Mouse (Mus musculus): ENCODE measurements around the gene Rex1bd.

Rex1bd gene

DNA sequence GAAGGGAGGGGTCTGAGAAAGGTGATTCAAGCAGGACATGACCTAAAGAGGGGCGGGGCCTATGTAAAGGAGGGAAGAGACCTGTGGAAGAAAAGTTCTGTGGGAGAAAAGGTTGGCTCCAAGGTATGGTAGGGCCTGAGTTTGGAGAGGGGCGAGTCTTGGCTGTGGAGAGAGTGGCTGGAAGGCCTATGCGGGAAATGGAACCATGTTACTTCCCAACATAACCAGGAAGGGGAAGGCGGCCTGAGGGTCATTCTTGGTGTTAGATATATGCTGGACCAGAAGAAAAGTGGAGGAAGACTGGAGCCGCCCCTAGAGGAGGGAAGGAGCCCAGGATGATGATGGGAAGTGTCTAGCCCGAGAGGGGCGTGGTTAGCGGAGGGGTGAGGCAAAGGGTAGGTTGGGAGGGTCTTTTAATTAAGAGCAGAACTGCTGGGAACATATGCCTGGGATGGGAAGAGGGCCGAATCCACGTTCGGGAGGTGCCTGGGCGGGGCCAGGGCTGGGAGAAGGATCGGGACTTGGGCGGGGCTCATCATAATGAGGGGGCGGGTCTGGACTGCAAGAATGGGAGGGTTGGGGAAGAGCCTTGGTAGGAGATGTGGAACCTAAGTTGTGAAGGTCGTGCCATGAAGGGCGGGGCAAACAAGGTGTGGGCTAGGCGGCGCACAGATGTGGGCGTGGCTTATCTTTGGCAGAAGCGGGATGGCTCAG lies 29.1 kb downstream of the Rex1bd start:
- no peak for DNase-seq (ENCODE audit: low spot score in 2 of 2)

GRCm38 (mm10) chr8:70476333-70477268 lies 30.0 kb downstream of the Rex1bd start, which contains the start of gene Klhl26:
Gene Klhl26, minus strand, starts transcription at chr8:70476968.
- DNase-seq (ENCODE audit: low spot score in 2 of 2), result peak; percentile 87 to 90

GRCm38 (mm10) chr8:70471856-70472255 lies 34.7 kb downstream of the Rex1bd start:
- no peak for DNase-seq (ENCODE audit: low spot score in 2 of 2)

GRCm38 (mm10) chr8:70469938-70470337 lies 36.6 kb downstream of the Rex1bd start:
- DNase-seq (ENCODE audit: low spot score in 2 of 2), result no peak

- DNase-seq (ENCODE audit: low spot score in 2 of 2), result no peak
Observed at GRCm38 (mm10) chr8:70469295-70469916, 37.1 kb downstream of the Rex1bd start.

DNA sequence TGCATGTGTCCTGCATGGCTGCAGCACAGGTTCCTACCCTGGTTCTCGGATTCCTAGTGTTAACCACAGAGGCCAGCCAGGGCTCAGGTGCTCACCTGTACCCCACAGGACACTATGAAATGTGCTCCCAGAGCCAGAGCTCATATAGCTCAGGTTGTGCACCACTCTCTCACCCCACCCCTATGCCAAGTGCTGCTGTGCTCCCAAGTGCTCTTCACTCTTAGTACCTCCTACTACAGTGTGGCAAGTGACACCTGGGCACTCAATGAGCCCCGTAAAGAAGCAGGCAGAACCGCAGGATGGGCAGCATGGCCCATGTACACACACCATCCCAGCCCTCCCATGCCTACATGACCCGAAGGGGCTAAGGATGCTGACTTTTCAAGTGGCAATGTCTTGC lies 37.8 kb downstream of the Rex1bd start:
- DNase-seq (ENCODE audit: low spot score in 2 of 2), result no peak

DNA sequence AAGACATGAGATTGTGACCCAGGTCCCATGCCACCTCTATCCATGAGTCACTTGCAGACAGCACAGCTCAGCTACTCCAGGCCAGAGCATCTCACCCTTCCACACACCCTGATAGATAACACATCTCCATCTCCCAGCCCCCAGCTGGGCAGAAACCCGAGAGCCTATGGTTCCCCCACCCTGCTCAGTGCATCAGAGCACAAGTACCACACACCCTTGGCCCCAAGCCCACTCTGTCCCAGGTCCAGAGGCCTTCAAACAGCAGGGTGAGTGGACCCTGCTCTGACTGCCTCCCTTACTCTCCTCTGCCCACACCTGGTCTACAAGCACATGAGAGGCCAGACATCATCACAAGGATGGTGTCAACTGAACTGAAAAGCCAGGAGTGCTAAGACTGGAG lies 38.6 kb downstream of the Rex1bd start:
- DNase-seq (ENCODE audit: low spot score in 2 of 2), result no peak

GRCm38 (mm10) chr8:70467229-70467725 lies 39.3 kb downstream of the Rex1bd start:
- DNase-seq (ENCODE audit: low spot score in 2 of 2), result no peak

GRCm38 (mm10) chr8:70466771-70467170 lies 39.8 kb downstream of the Rex1bd start:
- no peak for DNase-seq (ENCODE audit: low spot score in 2 of 2)

DNA sequence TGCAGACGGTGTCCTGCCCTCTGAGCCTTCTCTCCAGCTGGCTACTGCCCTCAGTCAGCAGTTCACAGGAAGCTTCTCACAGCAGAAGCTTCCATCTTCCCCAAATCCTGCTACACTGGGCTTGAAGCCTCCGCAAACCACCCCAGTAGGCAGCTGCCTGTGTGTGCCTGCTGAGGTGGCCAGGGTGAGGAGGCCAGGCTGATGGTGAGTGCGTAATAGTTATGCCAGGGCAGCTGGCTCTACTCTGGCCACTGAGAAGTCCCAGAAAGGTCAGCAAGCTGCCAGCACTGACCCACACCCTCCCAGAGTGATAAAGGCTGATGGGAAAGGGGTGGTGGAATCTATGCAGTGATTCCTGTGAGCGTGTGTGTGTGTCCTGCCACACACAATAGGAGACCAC lies 40.2 kb downstream of the Rex1bd start:
- DNase-seq (ENCODE audit: low spot score in 2 of 2), result no peak

GRCm38 (mm10) chr8:70465701-70466100 lies 40.9 kb downstream of the Rex1bd start:
- no peak for DNase-seq (ENCODE audit: low spot score in 2 of 2)

GRCm38 (mm10) chr8:70464162-70464561 lies 42.4 kb downstream of the Rex1bd start:
- DNase-seq (ENCODE audit: low spot score in 2 of 2), result no peak

DNA sequence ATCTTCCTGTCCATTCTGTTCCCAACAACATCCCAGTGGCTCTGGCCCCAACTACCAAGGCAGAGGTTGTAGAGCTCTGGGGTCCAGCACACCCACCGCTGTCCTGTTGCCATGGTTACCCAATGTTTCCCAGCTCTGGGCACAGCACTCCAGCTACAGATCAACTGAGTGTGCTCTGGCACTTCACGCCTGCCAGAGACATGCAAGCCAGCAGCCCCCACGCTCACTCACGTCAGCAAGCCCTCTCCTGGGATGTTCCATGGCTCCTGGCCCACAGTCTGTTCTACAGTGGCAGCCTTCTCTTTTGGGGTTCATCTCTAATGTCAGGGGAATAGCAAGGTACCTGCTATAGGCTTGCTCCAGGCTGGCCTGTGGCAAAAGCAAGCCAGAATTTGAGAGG lies 43.2 kb downstream of the Rex1bd start:
- peak; percentile 71 to 78 for DNase-seq (ENCODE audit: low spot score in 2 of 2)

DNA sequence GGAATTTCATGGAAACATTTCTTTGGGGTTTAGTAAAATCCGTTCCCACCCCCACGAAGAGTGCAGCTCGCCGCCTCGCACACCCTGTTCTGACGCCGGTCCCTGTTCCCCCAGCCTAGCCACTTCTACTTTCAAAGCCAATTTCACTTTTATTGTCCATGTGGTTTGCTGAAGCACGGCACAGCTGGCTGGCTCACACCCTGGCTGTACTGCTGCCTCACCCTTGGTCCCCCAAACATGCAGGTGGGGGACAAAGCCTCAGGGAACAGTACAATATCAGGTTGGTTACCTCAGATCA lies 44.1 kb downstream of the Rex1bd start:
- peak in 1 of 2 experiments; percentile 44 for DNase-seq (ENCODE audit: low spot score in 2 of 2)

DNA sequence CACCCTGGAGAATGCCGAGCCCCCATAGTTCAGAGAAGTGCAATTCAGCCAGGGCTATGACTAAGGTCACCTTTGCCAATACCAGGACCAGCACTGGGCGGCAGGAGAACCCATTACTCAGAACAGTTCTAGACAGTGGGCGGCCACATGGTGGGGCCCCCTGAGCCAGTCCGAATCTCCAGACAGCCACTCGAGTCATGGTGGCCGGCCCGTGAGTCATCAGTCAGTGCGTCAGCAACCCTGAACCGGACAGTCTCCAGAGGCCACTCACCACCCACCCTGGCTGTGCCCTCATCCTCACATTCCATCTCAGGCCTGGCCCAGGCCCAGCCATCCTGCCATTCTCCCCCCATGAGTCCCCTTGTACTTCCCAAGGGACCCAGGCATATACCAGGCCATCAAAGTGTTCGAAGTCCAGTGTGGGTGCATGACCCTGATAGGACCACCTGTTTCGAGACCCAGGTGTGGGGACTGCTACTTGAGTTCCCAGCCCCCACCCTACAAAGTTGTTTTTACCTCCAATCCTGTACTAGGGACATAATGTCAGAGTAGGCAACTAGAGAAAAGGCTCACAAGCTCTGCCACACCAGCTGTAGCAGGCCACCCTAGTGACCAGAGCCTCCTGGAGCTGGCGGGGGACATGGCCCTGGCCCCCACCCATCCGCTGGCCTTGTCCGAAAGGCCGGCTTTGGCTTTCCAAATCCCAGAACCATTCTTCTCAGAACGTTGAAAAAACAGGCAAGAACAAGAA lies 44.6 kb downstream of the Rex1bd start:
- no peak for DNase-seq (ENCODE audit: low spot score in 2 of 2)

DNA sequence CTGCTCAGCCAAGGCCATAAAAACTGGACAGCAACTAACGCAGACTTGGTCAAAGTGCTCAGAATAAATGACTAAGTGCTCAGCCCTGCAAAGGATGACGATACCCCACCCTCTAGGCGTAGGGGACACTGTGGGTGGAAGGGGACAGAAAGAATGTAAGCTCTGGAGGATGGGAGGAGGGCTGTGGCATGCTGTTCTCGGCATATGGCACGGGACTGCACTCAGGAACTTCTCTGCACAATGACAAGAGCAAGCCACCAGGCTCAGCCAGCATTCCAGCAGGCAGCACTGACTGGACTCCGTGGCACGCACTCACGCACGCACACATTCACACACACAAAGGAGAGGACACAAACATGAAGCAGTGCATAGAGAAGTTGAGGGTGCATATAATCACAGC lies 45.9 kb downstream of the Rex1bd start:
- DNase-seq (ENCODE audit: low spot score in 2 of 2), result no peak

DNA sequence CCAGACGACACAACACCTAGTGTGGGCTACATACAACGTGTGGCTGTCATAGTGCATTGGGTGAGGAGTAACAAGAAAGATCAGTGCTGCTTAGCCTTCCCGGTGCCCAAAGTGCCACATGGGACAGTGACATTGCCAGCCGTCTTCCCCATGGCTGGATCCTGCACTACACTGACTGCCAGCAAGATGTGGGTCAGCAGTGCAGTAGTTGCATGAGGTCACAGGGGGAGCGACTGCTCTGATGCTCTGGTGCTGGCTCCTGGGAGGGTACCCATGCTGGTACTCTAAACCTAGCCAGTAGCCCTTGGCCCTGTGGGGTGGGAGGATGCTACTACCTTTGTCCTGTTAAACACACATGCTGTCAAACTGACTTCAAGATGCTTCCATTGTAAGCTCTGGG lies 46.4 kb downstream of the Rex1bd start:
- DNase-seq (ENCODE audit: low spot score in 2 of 2), result no peak

GRCm38 (mm10) chr8:70459636-70460035 lies 46.9 kb downstream of the Rex1bd start:
- no peak for DNase-seq (ENCODE audit: low spot score in 2 of 2)

DNA sequence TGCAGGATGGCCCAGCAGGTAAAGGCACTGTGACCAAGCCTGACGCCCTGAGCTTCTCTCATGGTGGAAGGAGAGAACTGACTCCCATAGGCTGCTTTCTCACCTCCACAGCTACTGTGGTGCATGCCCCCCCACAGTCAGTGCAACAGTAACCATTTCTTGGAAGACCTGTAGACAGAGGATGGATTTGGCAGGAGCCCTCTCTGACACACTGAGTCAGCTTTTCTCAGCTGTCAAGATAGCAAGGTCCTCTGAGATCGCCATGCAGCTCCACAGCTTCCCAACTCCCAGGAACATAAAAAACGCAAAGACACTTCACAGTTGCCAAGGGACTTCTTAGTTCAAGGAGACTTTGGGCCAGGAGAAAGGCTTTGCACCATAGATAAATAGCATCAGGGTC lies 48.1 kb downstream of the Rex1bd start:
- DNase-seq (ENCODE audit: low spot score in 2 of 2), result no peak

- no peak for DNase-seq (ENCODE audit: low spot score in 2 of 2)
Observed at GRCm38 (mm10) chr8:70457882-70458281, 48.7 kb downstream of the Rex1bd start.

DNA sequence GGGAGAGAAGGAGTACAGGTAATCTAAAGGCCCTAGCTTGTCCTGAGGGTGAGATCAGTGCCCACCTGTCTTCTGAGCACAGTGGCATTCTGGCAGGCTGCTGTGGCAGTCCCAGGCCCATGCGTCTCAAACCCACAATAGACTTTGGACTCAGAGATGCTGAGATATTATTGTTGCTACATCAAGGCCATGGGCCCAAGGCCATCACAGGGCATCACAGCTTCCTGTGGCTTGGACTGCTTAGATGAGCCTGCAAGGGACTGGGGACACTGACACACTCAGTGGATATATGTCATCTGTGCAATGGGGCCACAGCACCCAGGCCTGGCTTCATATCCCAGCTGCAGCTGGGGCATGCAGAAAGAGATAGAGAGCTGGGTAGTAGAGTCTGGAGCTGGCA lies 49.6 kb downstream of the Rex1bd start:
- DNase-seq (ENCODE audit: low spot score in 2 of 2), result no peak
